In genomic region chr7:19506326-19506725, GRCm38 (mm10) we compare ENCODE assay signal across 9 mouse cellular contexts. TPM values are rescaled to one million over a fixed set of nuclear protein-coding genes. Genes with fewer than 3 reads are reported as not detected.
DNase-seq lines count a peak whose midpoint lies in the region; ATAC-seq lines count a peak whose summit lies in the region.
"Had no signal": no experiment of that assay in that cellular context is flagged by ENCODE, and none has a peak within 500 bp of the region (broad histone marks: within the 10 kb centered on the region; RNA-seq: fewer than 3 reads in every experiment).

No protein-coding gene starts in this region.

- 32% methylated on average over 6 of the region's 6 CpGs for WGBS in lung, embryonic 15.5 days
- WGBS in embryonic facial prominence, embryonic 10.5 days = 28% methylated on average over 6 of the region's 6 CpGs
- WGBS in limb, embryonic 13.5 days = 32% methylated on average over 6 of the region's 6 CpGs
- WGBS in stomach, embryonic 16.5 days = 44% methylated on average over 6 of the region's 6 CpGs

- H3K36me3 ChIP-seq in lung, embryonic 15.5 days = no peaks in the 10 kb centered on the region
- peaks cover 6% of the 10 kb centered on the region; the same call in 1 of the 2 replicates for H3K36me3 ChIP-seq in embryonic facial prominence, embryonic 10.5 days (replicated peaks)
- no peaks in the 10 kb centered on the region for H3K36me3 ChIP-seq in limb, embryonic 13.5 days
- H3K36me3 ChIP-seq in stomach, embryonic 16.5 days (ENCODE audit: control insufficient read depth, insufficient read depth, low read length) = no peaks in the 10 kb centered on the region

- DNase-seq in lung, postnatal 25 days (ENCODE audit: low spot score) = no peak
- DNase-seq in embryonic facial prominence, embryonic 10.5 days (ENCODE audit: low spot score) = no peak
- no peak for DNase-seq in layer of hippocampus, adult 9-10 months (ENCODE audit: low spot score)
- no peak for DNase-seq in urinary bladder, postnatal 36 days (ENCODE audit: low spot score in 2 of 2)
- no peak for DNase-seq in heart, postnatal 36 days
- DNase-seq: right cerebral cortex, adult 18-20 months had no signal

- H3K27me3 ChIP-seq in lung, embryonic 15.5 days = no peaks in the 10 kb centered on the region
- H3K27me3 ChIP-seq in embryonic facial prominence, embryonic 10.5 days (replicated peaks; ENCODE audit: low read depth, poor library complexity, severe bottlenecking) = no peaks in the 10 kb centered on the region
- no peaks in the 10 kb centered on the region for H3K27me3 ChIP-seq in limb, embryonic 13.5 days
- no peaks in the 10 kb centered on the region for H3K27me3 ChIP-seq in stomach, embryonic 16.5 days (ENCODE audit: control insufficient read depth, insufficient read depth, low read length)

- H3K9ac ChIP-seq in lung, embryonic 15.5 days = no peak overlapping the region
- no peak overlapping the region for H3K9ac ChIP-seq in limb, embryonic 13.5 days
- no peak overlapping the region for H3K9ac ChIP-seq in stomach, embryonic 16.5 days (ENCODE audit: low read length)

- peaks cover 13% of the 10 kb centered on the region for H3K4me1 ChIP-seq in lung, embryonic 15.5 days
- peaks cover 26% of the 10 kb centered on the region for H3K4me1 ChIP-seq in embryonic facial prominence, embryonic 10.5 days
- H3K4me1 ChIP-seq in limb, embryonic 13.5 days = peaks cover 22% of the 10 kb centered on the region
- H3K4me1 ChIP-seq in stomach, embryonic 16.5 days (ENCODE audit: control insufficient read depth, insufficient read depth, low read length) = 0 out of 2 replicates have a peak, but pooled peaks cover 11% of the 10 kb centered on the region

- no peak overlapping the region for H3K27ac ChIP-seq in lung, embryonic 15.5 days
- 0 out of 2 replicates have a peak overlapping the region, but pooled peaks have one; percentile 93 for H3K27ac ChIP-seq in embryonic facial prominence, embryonic 10.5 days (replicated peaks)
- H3K27ac ChIP-seq in limb, embryonic 13.5 days = no peak overlapping the region
- no peak overlapping the region for H3K27ac ChIP-seq in stomach, embryonic 16.5 days (ENCODE audit: low read length)

- H3K4me2 ChIP-seq in lung, embryonic 15.5 days = peak overlapping the region; percentile 89
- peak overlapping the region; percentile 97 for H3K4me2 ChIP-seq in limb, embryonic 13.5 days (replicated peaks)
- H3K4me2 ChIP-seq in stomach, embryonic 16.5 days (ENCODE audit: low read depth, low read length) = peak overlapping the region; percentile 96

- no peaks in the 10 kb centered on the region for H3K9me3 ChIP-seq in lung, embryonic 15.5 days
- H3K9me3 ChIP-seq in embryonic facial prominence, embryonic 10.5 days = no peaks in the 10 kb centered on the region
- H3K9me3 ChIP-seq in limb, embryonic 13.5 days = no peaks in the 10 kb centered on the region
- no peaks in the 10 kb centered on the region for H3K9me3 ChIP-seq in stomach, embryonic 16.5 days (replicated peaks; ENCODE audit: control insufficient read depth, low read length)

- intact Hi-C loops in heart, postnatal 36 days (cut with DNase I) = loop anchor here (2.0 kb wide), 1 partner anchor 66 kb away; no protein-coding TSS in a partner anchor

- ATAC-seq in lung, embryonic 15.5 days (ENCODE audit: borderline replicate concordance, extremely low read depth, low FRiP score, low TSS enrichment) = no peak
- ATAC-seq in limb, embryonic 13.5 days (ENCODE audit: low FRiP score, low read depth) = no peak
- ATAC-seq in stomach, embryonic 16.5 days (ENCODE audit: insufficient read depth, low FRiP score) = no peak

- peak overlapping the region; percentile 57; the same call in 1 of the 2 replicates for H3K4me3 ChIP-seq in lung, embryonic 15.5 days
- peak overlapping the region; percentile 80 for H3K4me3 ChIP-seq in embryonic facial prominence, embryonic 10.5 days
- peak overlapping the region; percentile 63; the same call in 1 of the 2 replicates for H3K4me3 ChIP-seq in limb, embryonic 13.5 days
- peak overlapping the region; percentile 86; the same call in 1 of the 2 replicates for H3K4me3 ChIP-seq in stomach, embryonic 16.5 days (replicated peaks; ENCODE audit: low read length)

RNA-seq across cellular contexts. Expression of gene Bloc1s3, which starts 1.8 kb away (rescaled TPM):
- polyA plus RNA-seq in lung, embryonic 15.5 days (2015; fragmentation: Nextera tagmentation; extraction: Ambion mirVana) = 2.0 TPM in 2 replicates
- 1.9 TPM in 2 replicates for polyA plus RNA-seq in embryonic facial prominence, embryonic 10.5 days (2016; fragmentation: Nextera tagmentation; extraction: Ambion mirVana)
- 2.5 TPM in 2 replicates for polyA plus RNA-seq in limb, embryonic 13.5 days (2015; fragmentation: Nextera tagmentation; extraction: Ambion mirVana)
- polyA plus RNA-seq in stomach, embryonic 16.5 days (2015; fragmentation: Nextera tagmentation; extraction: Ambion mirVana) = 1.4 and 1.5 TPM in 2 replicates
- 1 to 10 TPM; 2.3 to 2.5 TPM for total RNA-seq in heart, postnatal 36 days (2021)

RNA-seq across cellular contexts. Expression of gene Trappc6a, which starts 1.9 kb away (rescaled TPM):
- 97.8 and 103 TPM in 2 replicates for polyA plus RNA-seq in lung, embryonic 15.5 days (2015; fragmentation: Nextera tagmentation; extraction: Ambion mirVana)
- polyA plus RNA-seq in embryonic facial prominence, embryonic 10.5 days (2016; fragmentation: Nextera tagmentation; extraction: Ambion mirVana) = 72.6 and 73.9 TPM in 2 replicates
- polyA plus RNA-seq in limb, embryonic 13.5 days (2015; fragmentation: Nextera tagmentation; extraction: Ambion mirVana) = 67.5 and 67.8 TPM in 2 replicates
- polyA plus RNA-seq in stomach, embryonic 16.5 days (2015; fragmentation: Nextera tagmentation; extraction: Ambion mirVana) = 101 and 102 TPM in 2 replicates
- 10 to 100 TPM; 32.9 to 37.4 TPM for total RNA-seq in heart, postnatal 36 days (2021)

RNA-seq across cellular contexts. Expression of gene Nkpd1, which starts 11.3 kb away (rescaled TPM):
- polyA plus RNA-seq in lung, embryonic 15.5 days (2015; fragmentation: Nextera tagmentation; extraction: Ambion mirVana) = 0.20 TPM in 1 of 2 replicates, not detected in the other
- polyA plus RNA-seq in embryonic facial prominence, embryonic 10.5 days (2016; fragmentation: Nextera tagmentation; extraction: Ambion mirVana) = 0.17 and 0.19 TPM in 2 replicates
- 0.10 and 0.11 TPM in 2 replicates for polyA plus RNA-seq in limb, embryonic 13.5 days (2015; fragmentation: Nextera tagmentation; extraction: Ambion mirVana)
- 1.8 and 3.3 TPM in 2 replicates for polyA plus RNA-seq in stomach, embryonic 16.5 days (2015; fragmentation: Nextera tagmentation; extraction: Ambion mirVana)
- not detected for total RNA-seq in heart, postnatal 36 days (2021)

RNA-seq across cellular contexts. Expression of gene Exoc3l2, which starts 43.2 kb away (rescaled TPM):
- polyA plus RNA-seq in lung, embryonic 15.5 days (2015; fragmentation: Nextera tagmentation; extraction: Ambion mirVana) = 1.4 and 1.7 TPM in 2 replicates
- 1.2 and 1.3 TPM in 2 replicates for polyA plus RNA-seq in embryonic facial prominence, embryonic 10.5 days (2016; fragmentation: Nextera tagmentation; extraction: Ambion mirVana)
- 1.1 and 1.3 TPM in 2 replicates for polyA plus RNA-seq in limb, embryonic 13.5 days (2015; fragmentation: Nextera tagmentation; extraction: Ambion mirVana)
- 0.71 and 0.85 TPM in 2 replicates for polyA plus RNA-seq in stomach, embryonic 16.5 days (2015; fragmentation: Nextera tagmentation; extraction: Ambion mirVana)
- under 1 TPM; 0.78 to 0.84 TPM for total RNA-seq in heart, postnatal 36 days (2021)

RNA-seq across cellular contexts. Expression of gene Mark4, which starts 47.7 kb away (rescaled TPM):
- 7.9 TPM in 2 replicates for polyA plus RNA-seq in lung, embryonic 15.5 days (2015; fragmentation: Nextera tagmentation; extraction: Ambion mirVana)
- 7.1 and 8.0 TPM in 2 replicates for polyA plus RNA-seq in embryonic facial prominence, embryonic 10.5 days (2016; fragmentation: Nextera tagmentation; extraction: Ambion mirVana)
- polyA plus RNA-seq in limb, embryonic 13.5 days (2015; fragmentation: Nextera tagmentation; extraction: Ambion mirVana) = 9.8 and 10.3 TPM in 2 replicates
- 4.3 and 5.9 TPM in 2 replicates for polyA plus RNA-seq in stomach, embryonic 16.5 days (2015; fragmentation: Nextera tagmentation; extraction: Ambion mirVana)
- 10 to 100 TPM; 25.7 to 27.2 TPM for total RNA-seq in heart, postnatal 36 days (2021)
